Mouse (Mus musculus) thymus, adult 2 months (tissue): ENCODE data around the gene Cdh22. TPM values are rescaled to one million over a fixed set of nuclear protein-coding genes. Genes with fewer than 3 reads are reported as not detected.

ENCODE experiments used
- DNase-seq: peaks from one replicate; pipeline ENCODE4 v3.0.0; 2021
- H3K27ac ChIP-seq: fragments of 200-500 bp; 2 replicates; pipeline ENCODE4 v1.5.1; 2012; ENCODE audit warnings: low read length, control low read depth; ENCODE audit not compliant: control insufficient read depth, insufficient read depth
- H3K27me3 ChIP-seq: fragments of 200-500 bp; 2 replicates; pipeline ENCODE4 v1.6.1; 2012; ENCODE audit warnings: mild to moderate bottlenecking, low read length, moderate library complexity, mixed read lengths; ENCODE audit not compliant: control insufficient read depth, insufficient read depth
- H3K36me3 ChIP-seq: fragments of 200-500 bp; 2 replicates; pipeline ENCODE4 v1.6.1; 2012; ENCODE audit warnings: mild to moderate bottlenecking, low read length, moderate library complexity; ENCODE audit not compliant: control insufficient read depth, insufficient read depth
- H3K4me1 ChIP-seq: fragments of 200-500 bp; replicated peaks from 2 replicates; pipeline ENCODE4 v1.6.1; 2012; ENCODE audit warnings: low read length; ENCODE audit not compliant: control insufficient read depth, insufficient read depth
- H3K4me3 ChIP-seq: fragments of 200-500 bp; 2 replicates; pipeline ENCODE4 v1.5.1; 2012; ENCODE audit warnings: mild to moderate bottlenecking, low read length, control low read depth, moderate library complexity; ENCODE audit not compliant: control insufficient read depth, insufficient read depth
- CTCF ChIP-seq: fragments of 200-500 bp; IDR thresholded peaks from 2 replicates; pipeline ENCODE4 v1.5.1; 2012; ENCODE audit warnings: mild to moderate bottlenecking, control low read depth, low read length, moderate library complexity, borderline replicate concordance; ENCODE audit not compliant: control insufficient read depth, poor library complexity, insufficient read depth; ENCODE audit errors: extremely low read depth
- POLR2A ChIP-seq: fragments of 200-500 bp; IDR thresholded peaks from 2 replicates; pipeline ENCODE4 v1.6.1; 2012; ENCODE audit warnings: mild to moderate bottlenecking, low read length, control low read depth, moderate library complexity; ENCODE audit not compliant: control insufficient read depth, poor library complexity, insufficient read depth; ENCODE audit errors: extremely low read depth
- WGBS: fragments of 180-500 bp; shearing (Covaris S2); methylation state at CpG from one replicate; pipeline ENCODE4 v1.1.7; 2018; 5-methylcytosine and 5-hydroxymethylcytosine counted together
- polyA plus RNA-seq: library from polyadenylated mRNA; depleted of rRNA; stranded (reverse); fragments of >200 nt; gene quantifications from 2 replicates; pipeline ENCODE4 v1.2.3, GENCODE M21; 2012

The Cdh22 gene
- polyA plus RNA-seq, 1 experiment, result 1.2 TPM

GRCm38 (mm10) chr2:165145821-165146220 is 88.8 kb downstream of the Cdh22 start:
- no peaks in the 10 kb centered on the region for H3K36me3 ChIP-seq
- no peaks in the 10 kb centered on the region for H3K4me1 ChIP-seq
- 77% methylated on average over 13 of the region's 13 CpGs for WGBS
- H3K27ac ChIP-seq, result no peak overlapping the region
- DNase-seq, result no peak
- TF ChIP-seq POLR2A (no peak), CTCF (no peak)
- no peak overlapping the region for H3K4me3 ChIP-seq
- H3K27me3 ChIP-seq, result no peaks in the 10 kb centered on the region

GRCm38 (mm10) chr2:165143487-165143886 is 91.2 kb downstream of the Cdh22 start:
- Histone ChIP-seq H3K4me3 (no peak overlapping the region), H3K27me3 (no peaks in the 10 kb centered on the region), H3K27ac (no peak overlapping the region), H3K36me3 (no peaks in the 10 kb centered on the region), H3K4me1 (no peaks in the 10 kb centered on the region)
- TF ChIP-seq POLR2A (no peak), CTCF (no peak)
- no peak for DNase-seq
- WGBS, result 82% methylated on average over 14 of the region's 14 CpGs

GRCm38 (mm10) chr2:165136049-165136448 is 98.6 kb downstream of the Cdh22 start:
- 43% methylated on average over 16 of the region's 16 CpGs for WGBS
- Histone ChIP-seq H3K4me3 (no peak overlapping the region), H3K27me3 (no peaks in the 10 kb centered on the region), H3K27ac (peak overlapping the region; percentile 9; the same call in 1 of the 2 replicates), H3K4me1 (peaks cover 23% of the 10 kb centered on the region), H3K36me3 (no peaks in the 10 kb centered on the region)
- DNase-seq, result no peak
- no peak for TF ChIP-seq CTCF
- no peak for TF ChIP-seq POLR2A

- under 1% methylated on average over 15 of the region's 15 CpGs for WGBS
- Histone ChIP-seq H3K27ac (no peak overlapping the region), H3K27me3 (no peaks in the 10 kb centered on the region), H3K36me3 (no peaks in the 10 kb centered on the region), H3K4me3 (no peak overlapping the region), H3K4me1 (peaks cover 23% of the 10 kb centered on the region)
- TF ChIP-seq POLR2A (no peak), CTCF (no peak)
- no peak for DNase-seq
These were observed 101.1 kb downstream of the Cdh22 start for GRCm38 (mm10) chr2:165133566-165133965.

GRCm38 (mm10) chr2:165131428-165131827 is 103.2 kb downstream of the Cdh22 start:
- no peaks in the 10 kb centered on the region for H3K27me3 ChIP-seq

GRCm38 (mm10) chr2:165129189-165129588 is 105.5 kb downstream of the Cdh22 start:
- Histone ChIP-seq H3K4me1 (peaks cover 6% of the 10 kb centered on the region), H3K27ac (no peak overlapping the region), H3K36me3 (no peaks in the 10 kb centered on the region), H3K4me3 (no peak overlapping the region), H3K27me3 (no peaks in the 10 kb centered on the region)
- TF ChIP-seq POLR2A (no peak), CTCF (no peak)
- DNase-seq, result no peak
- 87% methylated on average over 4 of the region's 4 CpGs for WGBS

More at GRCm38 (mm10) chr2:165131428-165131827, 103.2 kb downstream of the Cdh22 start:
- H3K27ac ChIP-seq, result no peak overlapping the region
- 90% methylated on average over 12 of the region's 12 CpGs for WGBS
- H3K4me3 ChIP-seq, result no peak overlapping the region
- no peak for TF ChIP-seq POLR2A
- TF ChIP-seq CTCF, result no peak
- peaks cover 13% of the 10 kb centered on the region for H3K4me1 ChIP-seq
- no peak for DNase-seq
- no peaks in the 10 kb centered on the region for H3K36me3 ChIP-seq
